Mouse (Mus musculus) thymus, adult 2 months (tissue): ENCODE measurements around the gene Rtn4rl1.

Experiments
- CTCF ChIP-seq: fragments of 200-500 bp; IDR thresholded peaks from 2 replicates; pipeline ENCODE4 v1.5.1; 2012; ENCODE audit warnings: mild to moderate bottlenecking, control low read depth, low read length, moderate library complexity, borderline replicate concordance; ENCODE audit not compliant: control insufficient read depth, poor library complexity, insufficient read depth; ENCODE audit errors: extremely low read depth
- POLR2A ChIP-seq: fragments of 200-500 bp; IDR thresholded peaks from 2 replicates; pipeline ENCODE4 v1.6.1; 2012; ENCODE audit warnings: mild to moderate bottlenecking, low read length, control low read depth, moderate library complexity; ENCODE audit not compliant: control insufficient read depth, poor library complexity, insufficient read depth; ENCODE audit errors: extremely low read depth

- TF ChIP-seq CTCF (no peak), POLR2A (no peak)
Measured at GRCm38 (mm10) chr11:75263274-75263963, 69.8 kb downstream of the Rtn4rl1 start.
